Mouse (Mus musculus) heart, embryonic 15.5 days (tissue): Measurements from ENCODE around the gene Gldc. TPM values are rescaled to one million over a fixed set of nuclear protein-coding genes. Genes with fewer than 3 reads are reported as not detected.

Source experiments
- ATAC-seq: fragments of 200-750 bp; cut with Nextera tagmentation; replicated peaks from 2 replicates; pipeline ENCODE4 v1.8.0; 2017; ENCODE audit warnings: low read depth, moderate TSS enrichment; ENCODE audit not compliant: insufficient number of reproducible peaks, insufficient read depth, low FRiP score
- H3K27ac ChIP-seq: fragments of 300-500 bp; sonication (generic); 2 replicates; pipeline ENCODE4 v1.5.1; 2015; ENCODE audit warnings: mild to moderate bottlenecking, inconsistent platforms
- H3K27me3 ChIP-seq: fragments of 300-500 bp; sonication (generic); 2 replicates; pipeline ENCODE4 v1.6.1; 2015; ENCODE audit warnings: inconsistent platforms
- H3K36me3 ChIP-seq: fragments of 300-500 bp; sonication (generic); 2 replicates; pipeline ENCODE4 v1.6.1; 2015; ENCODE audit warnings: mild to moderate bottlenecking, inconsistent platforms
- H3K4me1 ChIP-seq: fragments of 300-500 bp; sonication (generic); replicated peaks from 2 replicates; pipeline ENCODE4 v1.6.1; 2015; ENCODE audit warnings: inconsistent platforms
- H3K4me2 ChIP-seq: fragments of 300-500 bp; sonication (generic); 2 replicates; pipeline ENCODE4 v1.6.1; 2015; ENCODE audit warnings: inconsistent platforms, mild to moderate bottlenecking, moderate library complexity
- H3K4me3 ChIP-seq: fragments of 300-500 bp; sonication (generic); 2 replicates; pipeline ENCODE4 v1.5.1; 2015; ENCODE audit warnings: mild to moderate bottlenecking, inconsistent platforms
- H3K9ac ChIP-seq: fragments of 300-500 bp; sonication (generic); 2 replicates; pipeline ENCODE4 v1.6.1; 2015; ENCODE audit warnings: mild to moderate bottlenecking, inconsistent platforms
- H3K9me3 ChIP-seq: fragments of 300-500 bp; sonication (generic); replicated peaks from 2 replicates; pipeline ENCODE4 v1.6.1; 2016; ENCODE audit warnings: inconsistent platforms
- WGBS: fragments of 180-500 bp; shearing (Covaris S2); methylation state at CpG from one replicate; pipeline ENCODE4 v1.1.7; 2015; ENCODE audit warnings: mixed read lengths; 5-methylcytosine and 5-hydroxymethylcytosine counted together
- polyA plus RNA-seq: library from polyadenylated mRNA; unstranded; fragments of >200 nt; fragmentation: Nextera tagmentation; extraction: Ambion mirVana; gene quantifications from 2 replicates; pipeline ENCODE4 v1.2.1, GENCODE M21; 2015

Gene Gldc
- polyA plus RNA-seq, 1 experiment from 2014 or later = 0.83 TPM

GRCm38 (mm10) chr19:30187232-30187631 is 12.0 kb upstream of the Gldc start:
- ATAC-seq = no peak

GRCm38 (mm10) chr19:30185536-30185935 is 10.3 kb upstream of the Gldc start:
- no peak for ATAC-seq
- Histone ChIP-seq H3K27me3 (no peaks in the 10 kb centered on the region), H3K4me2 (no peak overlapping the region), H3K4me1 (no peaks in the 10 kb centered on the region), H3K9me3 (peaks cover 9% of the 10 kb centered on the region; the same call in 1 of the 2 replicates), H3K27ac (no peak overlapping the region), H3K4me3 (no peak overlapping the region), H3K36me3 (no peaks in the 10 kb centered on the region), H3K9ac (no peak overlapping the region)
- 67% methylated on average over 2 of the region's 2 CpGs for WGBS

More at GRCm38 (mm10) chr19:30187232-30187631, 12.0 kb upstream of the Gldc start:
- Histone ChIP-seq H3K27ac (no peak overlapping the region), H3K27me3 (no peaks in the 10 kb centered on the region), H3K36me3 (no peaks in the 10 kb centered on the region), H3K4me2 (no peak overlapping the region), H3K4me1 (no peaks in the 10 kb centered on the region), H3K4me3 (no peak overlapping the region), H3K9ac (no peak overlapping the region), H3K9me3 (peaks cover 9% of the 10 kb centered on the region; the same call in 1 of the 2 replicates)
- 88% methylated on average over 2 of the region's 2 CpGs for WGBS

- Histone ChIP-seq H3K4me1 (peaks cover 6% of the 10 kb centered on the region), H3K4me3 (no peak overlapping the region), H3K9ac (no peak overlapping the region), H3K27me3 (peaks cover 16% of the 10 kb centered on the region), H3K36me3 (no peaks in the 10 kb centered on the region), H3K9me3 (no peaks in the 10 kb centered on the region), H3K4me2 (no peak overlapping the region), H3K27ac (no peak overlapping the region)
- WGBS = 84% methylated on average over 1 of the region's 1 CpGs
- ATAC-seq = no peak
Observed at GRCm38 (mm10) chr19:30179979-30180378, 4.8 kb upstream of the Gldc start.

GRCm38 (mm10) chr19:30174074-30174670 is 1.1 kb downstream of the Gldc start:
- WGBS = 7% methylated on average over 15 of the region's 15 CpGs
- H3K4me1 ChIP-seq = peaks cover 16% of the 10 kb centered on the region
- H3K4me3 ChIP-seq = peak overlapping the region; percentile 63
- H3K27ac ChIP-seq = no peak overlapping the region
- H3K4me2 ChIP-seq = peak overlapping the region; percentile 100
- H3K9me3 ChIP-seq = no peaks in the 10 kb centered on the region
- peaks cover 44% of the 10 kb centered on the region for H3K27me3 ChIP-seq
- H3K36me3 ChIP-seq = no peaks in the 10 kb centered on the region
- ATAC-seq = no peak
- peak overlapping the region; percentile 57; the same call in 1 of the 2 replicates for H3K9ac ChIP-seq

- Histone ChIP-seq H3K9me3 (no peaks in the 10 kb centered on the region), H3K4me1 (peaks cover 16% of the 10 kb centered on the region), H3K4me2 (no peak overlapping the region), H3K27ac (no peak overlapping the region), H3K9ac (no peak overlapping the region), H3K27me3 (peaks cover 41% of the 10 kb centered on the region), H3K36me3 (no peaks in the 10 kb centered on the region), H3K4me3 (no peak overlapping the region)
- WGBS = 72% methylated on average over 8 of the region's 8 CpGs
- no peak for ATAC-seq
Observed at GRCm38 (mm10) chr19:30171346-30172055, 3.7 kb downstream of the Gldc start.

GRCm38 (mm10) chr19:30170319-30170718 is 4.9 kb downstream of the Gldc start:
- WGBS = 84% methylated on average over 6 of the region's 6 CpGs
- ATAC-seq = no peak
- H3K9me3 ChIP-seq = no peaks in the 10 kb centered on the region
- no peak overlapping the region for H3K4me2 ChIP-seq
- peaks cover 14% of the 10 kb centered on the region for H3K4me1 ChIP-seq
- no peak overlapping the region for H3K9ac ChIP-seq
- no peak overlapping the region for H3K4me3 ChIP-seq
- no peaks in the 10 kb centered on the region for H3K36me3 ChIP-seq
- peaks cover 32% of the 10 kb centered on the region for H3K27me3 ChIP-seq
- no peak overlapping the region for H3K27ac ChIP-seq

GRCm38 (mm10) chr19:30166801-30167505 is 8.3 kb downstream of the Gldc start:
- Histone ChIP-seq H3K27me3 (peaks cover 3% of the 10 kb centered on the region; the same call in 1 of the 2 replicates), H3K4me1 (no peaks in the 10 kb centered on the region), H3K9ac (no peak overlapping the region), H3K4me3 (no peak overlapping the region), H3K27ac (no peak overlapping the region), H3K9me3 (no peaks in the 10 kb centered on the region), H3K4me2 (no peak overlapping the region), H3K36me3 (no peaks in the 10 kb centered on the region)
- 85% methylated on average over 20 of the region's 20 CpGs for WGBS
- no peak for ATAC-seq

GRCm38 (mm10) chr19:30164228-30164627 is 11.0 kb downstream of the Gldc start:
- Histone ChIP-seq H3K9me3 (no peaks in the 10 kb centered on the region), H3K4me1 (no peaks in the 10 kb centered on the region), H3K27ac (no peak overlapping the region), H3K27me3 (no peaks in the 10 kb centered on the region), H3K9ac (no peak overlapping the region), H3K4me2 (no peak overlapping the region), H3K36me3 (no peaks in the 10 kb centered on the region), H3K4me3 (no peak overlapping the region)
- no peak for ATAC-seq
- WGBS = 77% methylated on average over 2 of the region's 2 CpGs

GRCm38 (mm10) chr19:30162808-30163207 is 12.4 kb downstream of the Gldc start:
- H3K27me3 ChIP-seq = no peaks in the 10 kb centered on the region
- no peak overlapping the region for H3K4me3 ChIP-seq
- no peak overlapping the region for H3K27ac ChIP-seq
- no peak for ATAC-seq
- no peaks in the 10 kb centered on the region for H3K36me3 ChIP-seq
- no peaks in the 10 kb centered on the region for H3K4me1 ChIP-seq
- no peak overlapping the region for H3K4me2 ChIP-seq
- WGBS = 77% methylated on average over 5 of the region's 5 CpGs
- H3K9me3 ChIP-seq = no peaks in the 10 kb centered on the region
- H3K9ac ChIP-seq = no peak overlapping the region

- Histone ChIP-seq H3K9me3 (no peaks in the 10 kb centered on the region), H3K27ac (no peak overlapping the region), H3K4me2 (no peak overlapping the region), H3K4me3 (no peak overlapping the region), H3K36me3 (no peaks in the 10 kb centered on the region), H3K9ac (no peak overlapping the region), H3K27me3 (no peaks in the 10 kb centered on the region), H3K4me1 (no peaks in the 10 kb centered on the region)
- ATAC-seq = no peak
- 72% methylated on average over 2 of the region's 2 CpGs for WGBS
Observed at GRCm38 (mm10) chr19:30160021-30160420, 15.2 kb downstream of the Gldc start.

- no peak overlapping the region for H3K4me3 ChIP-seq
- H3K9ac ChIP-seq = no peak overlapping the region
- H3K36me3 ChIP-seq = no peaks in the 10 kb centered on the region
- no peaks in the 10 kb centered on the region for H3K9me3 ChIP-seq
- WGBS = 80% methylated on average over 4 of the region's 4 CpGs
- no peak for ATAC-seq
- H3K27ac ChIP-seq = no peak overlapping the region
- H3K4me2 ChIP-seq = no peak overlapping the region
- no peaks in the 10 kb centered on the region for H3K27me3 ChIP-seq
- H3K4me1 ChIP-seq = no peaks in the 10 kb centered on the region
Observed at GRCm38 (mm10) chr19:30158189-30158588, 17.0 kb downstream of the Gldc start.
